Mouse (Mus musculus) thymus, adult 2 months (tissue): ENCODE data around the gene Spata16.

Experiments used
- CTCF ChIP-seq: fragments of 200-500 bp; IDR thresholded peaks from 2 replicates; pipeline ENCODE4 v1.5.1; 2012; ENCODE audit warnings: mild to moderate bottlenecking, control low read depth, low read length, moderate library complexity, borderline replicate concordance; ENCODE audit not compliant: control insufficient read depth, poor library complexity, insufficient read depth; ENCODE audit errors: extremely low read depth
- POLR2A ChIP-seq: fragments of 200-500 bp; IDR thresholded peaks from 2 replicates; pipeline ENCODE4 v1.6.1; 2012; ENCODE audit warnings: mild to moderate bottlenecking, low read length, control low read depth, moderate library complexity; ENCODE audit not compliant: control insufficient read depth, poor library complexity, insufficient read depth; ENCODE audit errors: extremely low read depth

DNA sequence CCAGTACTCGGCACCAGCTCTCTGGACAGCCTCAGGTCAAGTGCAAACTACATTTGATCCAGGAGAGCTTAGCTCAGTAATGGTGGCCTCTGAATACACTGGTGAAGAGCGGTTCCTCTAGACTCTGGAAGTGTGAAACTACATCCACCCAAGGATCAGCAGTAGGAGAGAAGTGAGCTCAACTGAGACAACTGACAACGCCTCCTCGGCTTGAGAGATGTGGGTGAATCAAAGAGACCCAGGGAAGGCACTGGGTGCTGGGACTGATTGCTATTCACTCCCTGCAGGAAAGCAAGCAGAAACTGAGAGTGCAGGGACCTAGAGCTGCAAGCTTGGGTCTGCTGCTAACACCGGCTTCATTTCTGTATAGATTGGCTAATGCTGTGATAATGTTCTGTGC, 210.5 kb downstream of the Spata16 start:
- TF ChIP-seq CTCF = no peak
- TF ChIP-seq POLR2A = no peak
